Mouse (Mus musculus) embryonic facial prominence, embryonic 15.5 days (tissue): ENCODE results near the gene Tlx1. TPM values are rescaled to one million over a fixed set of nuclear protein-coding genes. Genes with fewer than 3 reads are reported as not detected.

Source experiments
- ATAC-seq: fragments of 200-750 bp; cut with Nextera tagmentation; 2 replicates; pipeline ENCODE4 v1.8.0; 2017; ENCODE audit warnings: low read depth, moderate TSS enrichment; ENCODE audit not compliant: insufficient number of reproducible peaks, low FRiP score, low TSS enrichment
- H3K27ac ChIP-seq: fragments of 300-500 bp; sonication (generic); replicated peaks from 2 replicates; pipeline ENCODE4 v1.5.1; 2015; ENCODE audit warnings: mild to moderate bottlenecking, inconsistent platforms
- H3K27me3 ChIP-seq: fragments of 300-500 bp; sonication (generic); 2 replicates; pipeline ENCODE4 v1.6.1; 2015; ENCODE audit warnings: inconsistent platforms
- H3K36me3 ChIP-seq: fragments of 300-500 bp; sonication (generic); 2 replicates; pipeline ENCODE4 v1.6.1; 2015; ENCODE audit warnings: mild to moderate bottlenecking, inconsistent platforms
- H3K4me1 ChIP-seq: fragments of 300-500 bp; sonication (generic); 2 replicates; pipeline ENCODE4 v1.6.1; 2015; ENCODE audit warnings: inconsistent platforms
- H3K4me2 ChIP-seq: fragments of 300-500 bp; sonication (generic); replicated peaks from 2 replicates; pipeline ENCODE4 v1.6.1; 2015; ENCODE audit warnings: mild to moderate bottlenecking, inconsistent platforms
- H3K4me3 ChIP-seq: fragments of 300-500 bp; sonication (generic); replicated peaks from 2 replicates; pipeline ENCODE4 v1.5.1; 2015; ENCODE audit warnings: mild to moderate bottlenecking, inconsistent platforms
- H3K9ac ChIP-seq: fragments of 300-500 bp; sonication (generic); 2 replicates; pipeline ENCODE4 v1.6.1; 2015; ENCODE audit warnings: inconsistent platforms
- H3K9me3 ChIP-seq: fragments of 300-500 bp; sonication (generic); replicated peaks from 2 replicates; pipeline ENCODE4 v1.6.1; 2016; ENCODE audit warnings: inconsistent platforms
- whole genome bisulfite sequencing: fragments of 180-500 bp; shearing (Covaris S2); methylation state at CpG from one replicate; pipeline ENCODE4 v1.1.7; 2015; 5-methylcytosine and 5-hydroxymethylcytosine counted together
- polyA plus RNA-seq: library from polyadenylated mRNA; unstranded; fragments of >200 nt; fragmentation: Nextera tagmentation; extraction: Ambion mirVana; gene quantifications from 2 replicates; pipeline ENCODE4 v1.2.1, GENCODE M21; 2015

Tlx1 gene
- polyA plus RNA-seq, 1 experiment from 2014 or later, result 1.2 TPM

- H3K4me2 ChIP-seq, result 0 out of 2 replicates have a peak overlapping the region, but pooled peaks have one; percentile 12
- no peak overlapping the region for H3K27ac ChIP-seq
- H3K4me1 ChIP-seq, result 0 out of 2 replicates have a peak, but pooled peaks cover 5% of the 10 kb centered on the region
- no peaks in the 10 kb centered on the region for H3K9me3 ChIP-seq
- peaks cover 100% of the 10 kb centered on the region for H3K27me3 ChIP-seq
- H3K4me3 ChIP-seq, result peak overlapping the region; percentile 16
- H3K36me3 ChIP-seq, result no peaks in the 10 kb centered on the region
- 2% methylated on average over 46 of the region's 46 CpGs for WGBS
- ATAC-seq, result no peak
- H3K9ac ChIP-seq, result no peak overlapping the region
Measured at GRCm38 (mm10) chr19:45143214-45143895, 7.1 kb upstream of the Tlx1 start.

- H3K4me1 ChIP-seq, result peaks cover 19% of the 10 kb centered on the region
- H3K36me3 ChIP-seq, result no peaks in the 10 kb centered on the region
- H3K27ac ChIP-seq, result no peak overlapping the region
- no peaks in the 10 kb centered on the region for H3K9me3 ChIP-seq
- H3K4me2 ChIP-seq, result no peak overlapping the region
- WGBS, result 10% methylated on average over 4 of the region's 4 CpGs
- H3K9ac ChIP-seq, result no peak overlapping the region
- H3K4me3 ChIP-seq, result no peak overlapping the region
- no peak for ATAC-seq
- H3K27me3 ChIP-seq, result peaks cover 99% of the 10 kb centered on the region
Measured at GRCm38 (mm10) chr19:45147071-45147470, 3.4 kb upstream of the Tlx1 start.

GRCm38 (mm10) chr19:45151361-45152182, 1.1 kb downstream of the Tlx1 start:
- H3K4me2 ChIP-seq, result peak overlapping the region; percentile 59
- H3K9me3 ChIP-seq, result no peaks in the 10 kb centered on the region
- no peak overlapping the region for H3K27ac ChIP-seq
- H3K4me3 ChIP-seq, result peak overlapping the region; percentile 39
- H3K9ac ChIP-seq, result no peak overlapping the region
- ATAC-seq, result no peak
- H3K4me1 ChIP-seq, result peaks cover 36% of the 10 kb centered on the region
- no peaks in the 10 kb centered on the region for H3K36me3 ChIP-seq
- 8% methylated on average over 36 of the region's 36 CpGs for WGBS
- H3K27me3 ChIP-seq, result peaks cover 99% of the 10 kb centered on the region

GRCm38 (mm10) chr19:45152183-45152650, 1.7 kb downstream of the Tlx1 start:
- H3K36me3 ChIP-seq, result no peaks in the 10 kb centered on the region
- H3K9ac ChIP-seq, result no peak overlapping the region
- ATAC-seq, result no peak
- no peak overlapping the region for H3K4me2 ChIP-seq
- H3K9me3 ChIP-seq, result no peaks in the 10 kb centered on the region
- peaks cover 99% of the 10 kb centered on the region for H3K27me3 ChIP-seq
- H3K4me3 ChIP-seq, result peak overlapping the region; percentile 25; the same call in 1 of the 2 replicates
- peaks cover 36% of the 10 kb centered on the region for H3K4me1 ChIP-seq
- no peak overlapping the region for H3K27ac ChIP-seq
- WGBS, result 23% methylated on average over 8 of the region's 8 CpGs

- Histone ChIP-seq H3K4me3 (peak overlapping the region; percentile 25), H3K36me3 (no peaks in the 10 kb centered on the region), H3K9ac (no peak overlapping the region), H3K27ac (no peak overlapping the region), H3K4me1 (peaks cover 36% of the 10 kb centered on the region), H3K27me3 (peaks cover 99% of the 10 kb centered on the region), H3K4me2 (peak overlapping the region; percentile 37), H3K9me3 (no peaks in the 10 kb centered on the region)
- whole genome bisulfite sequencing, result 4% methylated on average over 44 of the region's 44 CpGs
- ATAC-seq, result no peak
Measured at GRCm38 (mm10) chr19:45153311-45154058, 3.0 kb downstream of the Tlx1 start.

GRCm38 (mm10) chr19:45154059-45154386, 3.5 kb downstream of the Tlx1 start:
- Histone ChIP-seq H3K9ac (no peak overlapping the region), H3K27ac (no peak overlapping the region), H3K27me3 (peaks cover 99% of the 10 kb centered on the region), H3K9me3 (no peaks in the 10 kb centered on the region), H3K36me3 (no peaks in the 10 kb centered on the region), H3K4me3 (peak overlapping the region; percentile 25), H3K4me2 (peak overlapping the region; percentile 37), H3K4me1 (peaks cover 37% of the 10 kb centered on the region)
- ATAC-seq, result no peak
- under 1% methylated on average over 22 of the region's 24 CpGs for WGBS

- Histone ChIP-seq H3K4me1 (peaks cover 38% of the 10 kb centered on the region), H3K9me3 (no peaks in the 10 kb centered on the region), H3K4me2 (peak overlapping the region; percentile 37), H3K9ac (no peak overlapping the region), H3K4me3 (peak overlapping the region; percentile 25), H3K36me3 (no peaks in the 10 kb centered on the region), H3K27ac (no peak overlapping the region), H3K27me3 (peaks cover 100% of the 10 kb centered on the region)
- WGBS, result 2% methylated on average over 18 of the region's 18 CpGs
- ATAC-seq, result no peak
Measured at GRCm38 (mm10) chr19:45154521-45154920, 4.0 kb downstream of the Tlx1 start.

GRCm38 (mm10) chr19:45155141-45155790, 4.8 kb downstream of the Tlx1 start:
- WGBS, result 10% methylated on average over 15 of the region's 15 CpGs
- Histone ChIP-seq H3K4me3 (no peak overlapping the region), H3K4me1 (peaks cover 38% of the 10 kb centered on the region), H3K9ac (no peak overlapping the region), H3K27ac (no peak overlapping the region), H3K27me3 (peaks cover 100% of the 10 kb centered on the region), H3K9me3 (no peaks in the 10 kb centered on the region), H3K36me3 (no peaks in the 10 kb centered on the region), H3K4me2 (no peak overlapping the region; the same call in 1 of the 2 replicates)
- ATAC-seq, result no peak

- H3K4me2 ChIP-seq, result no peak overlapping the region
- H3K27ac ChIP-seq, result no peak overlapping the region
- no peaks in the 10 kb centered on the region for H3K9me3 ChIP-seq
- 5% methylated on average over 26 of the region's 26 CpGs for WGBS
- H3K4me3 ChIP-seq, result no peak overlapping the region
- no peak for ATAC-seq
- peaks cover 33% of the 10 kb centered on the region for H3K4me1 ChIP-seq
- no peak overlapping the region for H3K9ac ChIP-seq
- no peaks in the 10 kb centered on the region for H3K36me3 ChIP-seq
- H3K27me3 ChIP-seq, result peaks cover 100% of the 10 kb centered on the region
Measured at GRCm38 (mm10) chr19:45155791-45156186, 5.3 kb downstream of the Tlx1 start.

- H3K4me2 ChIP-seq, result no peak overlapping the region
- no peak overlapping the region for H3K27ac ChIP-seq
- H3K4me1 ChIP-seq, result peaks cover 29% of the 10 kb centered on the region
- H3K27me3 ChIP-seq, result peaks cover 100% of the 10 kb centered on the region
- ATAC-seq, result no peak
- no peaks in the 10 kb centered on the region for H3K36me3 ChIP-seq
- H3K4me3 ChIP-seq, result no peak overlapping the region
- H3K9me3 ChIP-seq, result no peaks in the 10 kb centered on the region
- WGBS, result 13% methylated on average over 5 of the region's 5 CpGs
- no peak overlapping the region for H3K9ac ChIP-seq
Measured at GRCm38 (mm10) chr19:45156381-45156780, 5.9 kb downstream of the Tlx1 start.
